Mouse (Mus musculus): Measurements from ENCODE around the gene Hist1h2bn. TPM values are rescaled to one million over a fixed set of nuclear protein-coding genes. Genes with fewer than 3 reads are reported as not detected.

Hist1h2bn gene
- polyA plus RNA-seq, 1 experiment from 2014 or later = 35.8 TPM

- DNase-seq (ENCODE audit: low spot score) = no peak
Measured at GRCm38 (mm10) chr13:21727948-21728572, 25.9 kb upstream of the Hist1h2bn start.

GRCm38 (mm10) chr13:21729544-21729943, 24.4 kb upstream of the Hist1h2bn start:
- no peak for DNase-seq (ENCODE audit: low spot score)

GRCm38 (mm10) chr13:21733466-21733865, 20.5 kb upstream of the Hist1h2bn start:
- peak; percentile 34 for DNase-seq (ENCODE audit: low spot score)

- DNase-seq (ENCODE audit: low spot score) = peak; percentile 83
Measured at GRCm38 (mm10) chr13:21734010-21734905, 19.7 kb upstream of the Hist1h2bn start.

GRCm38 (mm10) chr13:21734906-21735767, 18.8 kb upstream of the Hist1h2bn start, which contains the start of gene Hist1h4j:
Gene Hist1h4j, plus strand, starts transcription at chr13:21735064.
- DNase-seq (ENCODE audit: low spot score) = peak; percentile 88

- DNase-seq (ENCODE audit: low spot score) = no peak
Measured at GRCm38 (mm10) chr13:21745006-21745405, 8.9 kb upstream of the Hist1h2bn start.

- peak; percentile 58 for DNase-seq (ENCODE audit: low spot score)
Measured at GRCm38 (mm10) chr13:21749387-21750158, 4.3 kb upstream of the Hist1h2bn start.

GRCm38 (mm10) chr13:21750159-21751017, 3.5 kb upstream of the Hist1h2bn start, which contains the start of gene Hist1h4k:
Gene Hist1h4k, minus strand, starts transcription at chr13:21750505.
- peak; percentile 95 for DNase-seq (ENCODE audit: low spot score)

GRCm38 (mm10) chr13:21751417-21751816, 2.5 kb upstream of the Hist1h2bn start:
- DNase-seq (ENCODE audit: low spot score) = no peak

- DNase-seq (ENCODE audit: low spot score) = peak; percentile 25
Measured at GRCm38 (mm10) chr13:21751827-21752226, 2.1 kb upstream of the Hist1h2bn start.

- DNase-seq (ENCODE audit: low spot score) = peak; percentile 42
Measured at GRCm38 (mm10) chr13:21752356-21752755, 1.6 kb upstream of the Hist1h2bn start.

- DNase-seq (ENCODE audit: low spot score) = peak; percentile 66
Measured at GRCm38 (mm10) chr13:21753051-21753523, 836 bp upstream of the Hist1h2bn start.

GRCm38 (mm10) chr13:21754294-21755001, 525 bp downstream of the Hist1h2bn start:
- DNase-seq (ENCODE audit: low spot score) = peak; percentile 60

- no peak for DNase-seq (ENCODE audit: low spot score)
Measured at GRCm38 (mm10) chr13:21755707-21756106, 1.8 kb downstream of the Hist1h2bn start.

GRCm38 (mm10) chr13:21778814-21779766, 25.2 kb downstream of the Hist1h2bn start:
- DNase-seq (ENCODE audit: low spot score) = peak; percentile 91

- peak; percentile 88 for DNase-seq (ENCODE audit: low spot score)
Measured at GRCm38 (mm10) chr13:21779767-21780731, 26.1 kb downstream of the Hist1h2bn start, which contains the start of gene Hist1h1b. Gene Hist1h1b, minus strand, starts transcription at chr13:21780625.
